Mouse (Mus musculus) heart, adult 2 months (tissue): ENCODE measurements around the gene Rgmb.

ENCODE experiments used
- CTCF ChIP-seq: fragments of 200-600 bp; IDR thresholded peaks from 2 replicates; pipeline ENCODE4 v1.8.1; 2022; ENCODE audit warnings: antibody characterized with exemption, mild to moderate bottlenecking, moderate library complexity
- POLR2A ChIP-seq: fragments of 200-500 bp; IDR thresholded peaks from 2 replicates; pipeline ENCODE4 v1.6.1; 2011; ENCODE audit warnings: mild to moderate bottlenecking, low read depth, low read length, control low read depth; ENCODE audit not compliant: insufficient read depth

- TF ChIP-seq CTCF: no peak
- no peak for TF ChIP-seq POLR2A
These were observed 41.3 kb upstream of the Rgmb start for GRCm38 (mm10) chr17:15872093-15872492.
